Mouse (Mus musculus) thymus, postnatal 14 days (tissue): ENCODE measurements around the gene Hipk2.

Experiments
- DNase-seq: peaks from one replicate; pipeline ENCODE4 v3.0.0; 2021

The Hipk2 gene

DNA sequence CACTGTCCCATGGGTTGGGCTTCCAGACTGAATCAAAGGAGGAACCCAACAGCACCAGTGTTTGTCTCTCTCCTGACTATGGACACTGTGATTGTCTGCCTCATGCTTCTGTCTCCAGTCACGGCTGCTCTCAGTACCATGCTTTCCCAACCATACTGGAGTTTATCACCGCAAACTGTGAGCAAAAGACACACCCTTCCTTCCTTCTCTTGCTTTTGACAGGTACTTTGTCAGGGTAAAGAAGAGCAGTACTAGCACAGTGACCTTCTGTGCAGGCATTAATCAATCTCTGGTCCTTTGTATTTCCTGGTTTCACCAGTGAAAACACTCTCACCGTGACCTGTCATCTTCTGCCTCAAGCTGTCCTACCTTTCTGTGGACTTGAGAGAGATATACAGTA is 25.7 kb upstream of the Hipk2 start:
- no peak for DNase-seq

DNA sequence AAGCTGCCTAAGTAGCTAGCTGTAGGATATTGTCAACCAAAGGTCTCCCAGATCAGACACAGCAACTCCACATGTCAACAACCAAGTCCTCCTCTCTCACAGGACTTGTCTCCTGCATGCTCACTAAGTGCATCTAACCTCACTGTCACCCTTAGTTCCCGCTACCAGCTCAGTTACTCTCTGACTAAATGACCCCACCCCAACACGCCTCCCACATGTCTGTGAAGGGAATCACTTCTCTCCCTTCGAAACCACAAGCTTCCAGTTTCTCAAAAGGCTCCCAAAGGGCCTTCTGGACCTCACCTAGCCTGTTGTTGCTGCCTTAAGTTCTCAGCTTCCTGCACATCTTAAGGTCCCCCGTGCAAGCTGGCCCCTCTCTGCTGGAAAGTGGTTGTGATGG is 25.2 kb upstream of the Hipk2 start:
- no peak for DNase-seq

DNA sequence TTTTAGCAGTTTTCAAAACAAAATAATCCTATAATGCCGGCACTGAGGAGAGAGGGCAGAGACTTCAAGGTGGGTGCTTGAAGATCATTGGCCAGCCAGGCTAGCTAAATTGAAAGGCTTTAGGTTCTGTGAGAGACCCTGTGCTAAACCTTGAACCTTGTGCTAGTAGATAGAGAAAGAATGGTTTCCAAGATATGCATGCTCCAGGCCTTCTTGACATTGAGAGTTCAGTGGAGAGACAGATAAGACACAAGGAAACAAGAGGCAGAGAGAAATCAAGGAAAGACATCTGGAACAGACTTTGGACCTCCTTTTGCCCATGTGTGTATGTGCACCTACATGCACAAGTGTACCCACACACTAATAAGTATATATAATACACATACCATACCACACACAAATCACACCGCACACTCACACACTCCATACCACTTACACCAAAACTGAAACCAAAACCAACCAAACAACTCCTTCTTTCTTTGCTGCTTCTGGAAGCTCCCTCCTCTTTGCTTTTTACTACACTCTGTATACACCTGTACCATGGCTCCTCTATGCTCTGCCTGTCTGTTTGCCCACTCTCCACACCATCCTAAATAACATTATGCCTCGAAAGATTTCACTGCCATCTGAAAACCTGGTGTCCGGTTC is 24.6 kb upstream of the Hipk2 start:
- DNase-seq = no peak

GRCm38 (mm10) chr6:38900073-38900472 is 24.1 kb upstream of the Hipk2 start:
- no peak for DNase-seq

- no peak for DNase-seq
These were observed 17.6 kb upstream of the Hipk2 start for GRCm38 (mm10) chr6:38893615-38894014.

DNA sequence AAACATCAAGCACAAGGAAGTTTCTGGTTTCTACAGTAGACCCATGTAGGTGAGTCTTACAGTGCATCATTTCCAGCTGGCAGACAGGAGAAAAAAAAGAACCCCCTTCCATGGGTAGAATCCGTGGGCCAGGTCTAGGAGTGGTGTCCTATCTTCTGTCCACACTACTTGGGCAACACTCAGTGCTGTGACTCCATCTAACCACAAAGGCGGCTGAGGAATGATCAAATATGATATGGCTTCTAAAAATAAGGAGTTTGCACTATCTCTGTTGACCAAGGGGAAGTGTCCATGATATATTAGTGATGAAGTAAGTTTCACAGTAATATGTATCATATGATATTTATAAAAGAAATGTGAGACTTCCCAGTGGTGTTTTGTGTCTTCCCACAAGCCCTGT is 16.1 kb upstream of the Hipk2 start:
- DNase-seq = no peak

DNA sequence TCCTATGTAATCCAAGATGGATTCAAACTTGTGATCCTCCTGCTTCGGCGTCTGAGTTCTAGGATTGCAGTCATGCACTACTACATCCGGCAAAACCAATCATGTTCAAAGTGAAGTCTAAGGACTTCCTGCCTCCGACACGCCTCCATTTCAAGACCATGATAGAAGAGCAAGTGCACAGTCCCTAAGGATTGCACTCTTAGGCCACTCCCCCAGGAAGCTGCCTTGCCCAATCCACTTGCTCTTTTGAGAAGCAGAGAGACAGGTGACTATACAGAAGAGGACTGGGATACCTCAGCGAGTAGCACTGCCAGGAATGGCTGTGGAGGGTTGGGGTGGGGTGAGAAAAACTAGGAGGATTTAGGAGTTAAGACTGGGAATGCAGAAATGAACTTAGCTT is 13.2 kb upstream of the Hipk2 start:
- DNase-seq = no peak

GRCm38 (mm10) chr6:38887436-38887835 is 11.5 kb upstream of the Hipk2 start:
- DNase-seq = no peak

GRCm38 (mm10) chr6:38885132-38885531 is 9.2 kb upstream of the Hipk2 start:
- DNase-seq = no peak

- no peak for DNase-seq
These were observed 8.5 kb upstream of the Hipk2 start for GRCm38 (mm10) chr6:38884482-38884881.

- DNase-seq = no peak
These were observed 6.8 kb upstream of the Hipk2 start for GRCm38 (mm10) chr6:38882728-38883171.

- DNase-seq = no peak
These were observed 6.0 kb upstream of the Hipk2 start for GRCm38 (mm10) chr6:38881975-38882374.

GRCm38 (mm10) chr6:38881468-38881867 is 5.5 kb upstream of the Hipk2 start:
- no peak for DNase-seq

DNA sequence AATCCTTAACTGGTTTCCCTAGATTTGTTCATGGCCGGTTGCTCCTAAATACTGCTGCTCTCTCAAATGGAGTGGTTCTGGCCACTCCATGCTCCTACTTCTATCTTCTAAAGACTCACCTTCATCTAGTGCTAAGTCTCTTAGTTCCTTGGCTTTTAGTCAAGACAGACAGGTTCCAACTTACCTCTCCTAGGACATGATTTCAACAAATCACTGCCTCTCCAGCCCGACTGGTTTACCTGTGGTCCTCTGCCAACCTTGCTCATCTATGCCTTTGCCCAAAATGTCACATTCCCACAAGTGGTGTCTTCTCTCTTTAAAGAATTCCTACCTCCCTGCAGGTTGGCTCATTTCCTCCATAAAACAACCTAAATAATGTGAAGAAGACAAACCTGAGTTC is 1.7 kb upstream of the Hipk2 start:
- no peak for DNase-seq

- peak; percentile 57 for DNase-seq
These were observed 501 bp downstream of the Hipk2 start, which contains the start of gene Tbxas1 for GRCm38 (mm10) chr6:38875258-38876070. Tbxas1 (plus strand) TSS chr6:38875404.

DNA sequence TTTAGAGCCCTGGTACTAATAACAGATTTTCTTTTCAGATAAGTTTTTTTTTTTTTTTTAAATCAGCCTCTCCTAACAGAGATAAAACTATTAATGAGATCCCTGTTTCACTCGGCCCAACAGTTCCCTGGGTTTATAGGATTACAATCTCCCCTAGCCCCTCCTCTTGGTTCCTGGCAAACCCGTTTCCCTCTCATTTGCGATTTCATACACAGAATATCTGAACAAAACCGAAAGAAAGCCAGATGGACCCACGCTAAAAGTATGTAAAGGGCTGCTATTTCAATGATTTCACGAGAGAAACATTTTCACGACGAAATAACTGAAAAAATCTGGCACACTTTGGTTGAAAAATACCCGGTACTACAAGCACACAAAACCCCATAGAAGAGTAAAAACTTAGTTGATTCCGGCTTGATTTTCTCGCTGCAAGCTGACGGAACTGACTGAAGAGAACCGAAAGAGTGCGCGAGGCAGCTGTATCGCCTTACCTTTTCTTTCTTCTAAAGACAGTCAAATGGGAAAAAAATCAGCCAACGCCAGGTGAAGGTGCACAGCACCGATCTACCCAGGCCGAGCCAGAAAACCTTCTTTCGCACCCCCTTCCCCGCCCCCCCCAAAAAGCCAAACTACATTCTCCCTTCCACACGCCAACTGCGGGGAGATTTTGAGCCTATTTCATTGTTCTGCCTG is 1.3 kb downstream of the Hipk2 start:
- peak; percentile 44 for DNase-seq

GRCm38 (mm10) chr6:38874035-38874434 is 1.9 kb downstream of the Hipk2 start:
- DNase-seq = peak; percentile 51

DNA sequence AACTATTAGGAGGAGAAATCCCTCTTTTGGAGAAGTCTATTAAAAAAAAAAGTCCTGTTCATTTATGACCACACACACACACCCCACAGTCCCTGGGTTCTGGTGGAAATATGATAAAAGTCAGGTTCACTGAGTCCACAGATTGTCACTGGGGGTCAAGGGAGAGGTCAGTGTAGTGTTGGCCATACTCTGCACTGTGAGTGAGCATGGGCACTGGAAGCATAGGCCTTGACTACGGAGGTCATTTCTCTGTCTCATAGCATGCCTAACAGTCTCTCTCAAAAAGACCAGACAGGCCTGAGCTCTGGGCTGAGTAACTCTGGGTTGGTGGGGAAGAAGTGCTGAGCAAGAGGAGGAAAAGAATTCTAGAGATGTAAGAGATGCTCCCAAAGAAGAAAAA is 2.6 kb downstream of the Hipk2 start:
- no peak for DNase-seq

- DNase-seq = no peak
These were observed 4.9 kb downstream of the Hipk2 start for GRCm38 (mm10) chr6:38871051-38871450.

GRCm38 (mm10) chr6:38870070-38870469 is 5.9 kb downstream of the Hipk2 start:
- DNase-seq = no peak

GRCm38 (mm10) chr6:38868974-38869373 is 7.0 kb downstream of the Hipk2 start:
- DNase-seq = no peak

DNA sequence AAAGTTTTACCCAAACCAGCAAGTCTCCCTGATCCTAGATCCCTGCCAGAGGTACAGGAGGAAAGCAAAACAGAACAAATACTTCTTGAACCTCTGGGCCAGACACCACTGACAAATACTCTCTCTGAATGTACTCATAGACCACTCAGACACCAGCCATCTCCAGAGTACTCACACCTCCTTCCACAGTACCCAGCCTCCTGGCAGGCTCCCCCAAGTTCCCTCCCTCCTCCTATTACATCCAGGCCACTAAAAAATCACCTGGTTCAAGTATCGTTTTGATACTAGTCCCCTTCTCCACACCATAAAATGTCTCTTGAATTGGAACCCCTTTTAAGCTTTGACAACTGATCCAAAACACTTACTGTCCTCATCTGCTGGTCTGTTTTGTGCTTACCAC is 8.7 kb downstream of the Hipk2 start:
- no peak for DNase-seq

DNA sequence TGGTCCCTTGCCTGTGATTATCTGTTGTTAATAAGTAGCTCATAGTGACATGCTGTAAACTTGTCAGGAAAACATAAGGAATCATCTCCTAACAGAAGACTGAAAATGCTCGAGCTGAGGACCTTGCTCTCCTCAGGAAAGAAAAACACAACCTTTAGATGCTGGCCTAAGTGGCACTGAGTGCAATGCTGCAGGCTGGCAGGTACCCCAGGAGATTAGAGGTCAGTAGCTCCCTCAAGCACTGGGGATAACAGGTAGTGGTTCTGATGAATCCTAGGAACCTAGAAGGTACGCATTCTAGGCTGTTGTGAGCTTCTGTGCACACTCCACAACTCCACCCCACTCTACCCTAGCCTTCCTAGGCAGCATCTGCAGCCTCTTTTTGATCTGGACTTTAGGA is 9.2 kb downstream of the Hipk2 start:
- no peak for DNase-seq

DNA sequence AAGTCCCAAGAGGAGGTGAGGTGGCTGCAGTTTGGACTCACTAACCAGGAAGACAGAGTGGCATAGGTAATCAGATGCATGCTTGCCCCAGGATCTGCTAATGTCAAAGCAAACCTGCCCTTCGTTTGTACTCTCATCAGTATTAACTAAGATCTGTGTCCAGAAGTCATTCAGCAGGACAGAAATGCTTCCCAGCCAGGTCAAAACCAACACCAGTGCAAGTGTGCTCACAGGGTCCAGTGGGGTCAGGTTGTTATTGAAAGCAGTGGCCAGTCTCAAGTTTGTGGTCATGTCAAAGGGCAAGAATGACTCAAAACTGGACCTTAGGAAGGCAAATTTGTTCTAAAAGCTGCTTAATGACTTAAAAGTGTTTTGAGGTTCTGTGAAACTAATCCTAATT is 9.6 kb downstream of the Hipk2 start:
- no peak for DNase-seq
